Mouse (Mus musculus): ENCODE measurements around the gene Oard1.

Gene Oard1

DNA sequence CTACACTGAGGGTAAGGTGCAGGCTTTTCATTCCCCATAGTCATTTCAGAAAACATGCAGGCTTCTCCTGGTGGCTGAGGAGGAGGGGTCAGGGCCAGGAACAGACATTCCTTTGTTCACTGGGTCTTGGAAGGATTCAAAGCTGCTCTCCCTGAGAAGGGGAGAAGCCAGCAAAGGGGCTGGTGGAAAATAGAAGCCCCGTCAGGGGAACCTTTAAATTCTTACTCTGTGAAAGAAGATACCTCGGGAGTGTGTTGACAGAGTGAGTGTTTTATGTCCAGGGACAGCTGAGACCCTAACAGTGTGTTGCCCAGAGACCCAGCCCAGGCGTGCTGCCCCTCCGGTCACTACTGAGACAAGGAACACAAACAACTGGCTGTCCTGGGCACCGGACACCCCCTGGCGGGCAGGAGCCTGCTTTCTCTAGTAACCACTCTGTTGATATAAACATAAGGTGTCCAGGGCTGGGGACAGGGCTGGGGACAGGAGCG lies 27.7 kb downstream of the Oard1 start:
- no peak for DNase-seq

DNA sequence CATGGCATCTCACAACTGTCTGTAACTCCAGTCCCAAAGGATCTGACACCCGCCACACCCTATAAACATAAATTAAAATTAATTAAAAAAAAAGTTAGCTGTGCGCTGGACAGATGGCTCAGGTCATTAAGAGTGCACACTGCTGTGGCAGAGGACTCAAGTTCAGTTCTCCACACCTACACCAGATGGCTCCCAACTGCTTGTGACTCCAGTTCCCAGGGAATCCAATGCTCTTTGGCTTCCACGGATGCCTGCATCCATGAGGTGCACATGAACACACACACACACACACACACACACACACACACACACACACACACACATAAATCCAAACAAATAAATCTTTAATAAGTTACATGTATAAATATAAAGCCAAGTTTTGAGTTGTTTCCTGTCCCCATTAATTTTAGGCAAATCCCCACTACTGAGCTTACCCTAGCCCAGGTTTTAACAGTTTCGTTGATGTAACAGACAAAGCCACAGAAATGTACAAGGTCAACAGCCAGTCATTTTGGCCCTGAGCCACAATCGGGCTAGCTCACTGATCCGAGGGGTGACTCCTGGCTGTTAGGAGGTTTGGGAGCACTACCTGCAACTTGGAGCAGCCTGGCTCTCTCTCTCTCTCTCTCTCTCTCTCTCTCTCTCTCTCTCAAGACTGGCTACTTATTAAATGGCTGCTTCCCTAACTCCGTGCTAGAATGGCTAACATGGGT lies 33.1 kb downstream of the Oard1 start:
- DNase-seq, result no peak

DNA sequence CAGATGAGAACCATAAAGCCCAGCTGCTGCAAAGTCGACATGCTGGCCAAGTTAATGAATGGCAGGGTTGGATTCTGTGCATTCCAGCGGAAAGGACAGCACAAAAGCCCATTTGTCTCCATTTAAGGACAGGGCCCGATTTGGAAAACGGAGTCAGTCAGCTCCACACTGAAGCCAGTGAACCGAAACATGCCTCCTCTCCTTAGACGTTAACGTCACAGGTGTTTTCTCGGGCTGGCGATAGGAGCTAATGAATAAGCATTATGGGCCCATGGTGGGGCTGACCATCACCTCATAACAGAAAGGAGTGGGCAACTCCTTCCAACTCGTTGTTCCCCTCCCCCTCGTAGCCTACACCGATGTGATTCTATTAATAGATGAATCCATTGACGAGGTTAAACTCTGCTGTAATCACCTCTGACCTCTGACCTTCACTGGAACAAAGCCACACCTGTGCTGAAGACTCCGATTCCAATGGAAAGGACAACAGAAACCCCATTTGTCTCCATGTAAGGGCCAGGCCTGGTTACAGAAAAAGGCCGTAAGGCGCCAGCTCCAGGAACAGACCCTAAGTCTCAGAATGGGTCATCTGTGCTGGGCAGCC lies 33.8 kb downstream of the Oard1 start:
- DNase-seq, result no peak

DNA sequence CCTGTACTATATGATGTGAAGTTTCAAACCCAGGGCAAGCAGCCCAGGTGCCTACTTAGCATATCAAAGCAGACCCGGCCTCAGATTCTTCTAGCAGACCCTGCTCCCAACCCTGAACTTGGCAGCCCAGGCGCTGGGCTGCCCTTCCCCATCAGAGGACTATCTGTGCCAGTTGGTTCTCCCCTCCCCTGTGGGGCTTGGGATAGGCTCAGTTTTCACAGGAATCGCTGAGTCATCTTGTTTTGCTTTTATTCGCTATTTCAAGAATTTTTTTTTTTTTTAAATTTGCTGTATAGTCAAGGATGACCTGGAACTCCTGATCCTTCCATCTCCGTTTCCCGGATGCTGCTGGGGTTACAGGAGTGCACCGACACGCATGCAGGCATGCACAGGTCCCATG lies 37.9 kb downstream of the Oard1 start:
- no peak for DNase-seq

DNA sequence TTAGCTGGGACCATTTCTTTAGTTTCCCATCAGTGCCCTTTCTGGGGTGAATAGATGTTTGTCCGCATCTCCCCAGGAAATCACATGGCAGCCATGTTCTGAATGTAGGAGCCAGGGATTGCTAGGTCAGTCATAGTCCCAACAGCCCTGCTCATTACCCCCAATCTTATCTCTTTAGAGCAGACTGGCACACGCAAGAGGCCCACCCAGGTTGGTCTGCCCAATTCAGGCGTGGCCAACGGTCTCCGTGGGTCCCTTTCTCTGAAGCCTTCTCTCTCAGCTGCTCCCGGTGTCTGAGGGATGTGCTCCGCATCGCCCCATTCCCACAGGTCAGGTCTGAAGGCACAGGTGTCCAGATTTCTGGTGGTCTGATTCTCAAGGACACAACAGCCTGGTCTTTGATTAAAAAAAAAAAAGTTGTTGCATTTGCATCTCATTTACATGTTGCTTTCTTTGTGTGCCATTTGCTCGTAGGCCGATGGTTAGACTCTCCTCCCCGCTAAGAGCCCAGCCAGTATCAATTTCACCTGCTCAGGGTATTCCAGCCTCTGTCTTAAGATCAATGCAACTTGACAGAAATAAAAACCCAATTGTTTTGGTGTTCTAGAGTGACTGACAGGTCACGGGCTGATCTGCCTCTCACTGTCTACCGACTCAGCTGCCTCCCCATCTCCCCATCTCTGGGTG lies 41.0 kb downstream of the Oard1 start:
- no peak for DNase-seq

DNA sequence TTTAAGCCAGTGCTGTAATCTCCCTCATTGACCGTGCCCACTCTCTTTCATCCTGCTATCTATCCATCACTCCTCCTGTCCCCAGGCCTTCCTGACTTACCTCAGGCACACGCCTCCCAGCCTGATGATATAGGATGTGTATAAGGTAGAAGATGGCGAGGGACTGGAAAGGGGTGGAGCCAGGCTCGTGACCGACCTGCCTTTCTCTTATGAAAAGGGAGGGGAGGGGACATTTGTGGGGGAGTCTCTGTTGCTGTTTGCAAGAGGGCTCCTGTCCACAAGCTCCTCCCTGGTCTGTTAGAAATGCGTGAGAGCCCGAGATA lies 41.5 kb downstream of the Oard1 start, which contains the start of gene Tspo2:
Gene Tspo2, minus strand, starts transcription at position 170 of the 323 bp plus-strand sequence.
- no peak for DNase-seq

DNA sequence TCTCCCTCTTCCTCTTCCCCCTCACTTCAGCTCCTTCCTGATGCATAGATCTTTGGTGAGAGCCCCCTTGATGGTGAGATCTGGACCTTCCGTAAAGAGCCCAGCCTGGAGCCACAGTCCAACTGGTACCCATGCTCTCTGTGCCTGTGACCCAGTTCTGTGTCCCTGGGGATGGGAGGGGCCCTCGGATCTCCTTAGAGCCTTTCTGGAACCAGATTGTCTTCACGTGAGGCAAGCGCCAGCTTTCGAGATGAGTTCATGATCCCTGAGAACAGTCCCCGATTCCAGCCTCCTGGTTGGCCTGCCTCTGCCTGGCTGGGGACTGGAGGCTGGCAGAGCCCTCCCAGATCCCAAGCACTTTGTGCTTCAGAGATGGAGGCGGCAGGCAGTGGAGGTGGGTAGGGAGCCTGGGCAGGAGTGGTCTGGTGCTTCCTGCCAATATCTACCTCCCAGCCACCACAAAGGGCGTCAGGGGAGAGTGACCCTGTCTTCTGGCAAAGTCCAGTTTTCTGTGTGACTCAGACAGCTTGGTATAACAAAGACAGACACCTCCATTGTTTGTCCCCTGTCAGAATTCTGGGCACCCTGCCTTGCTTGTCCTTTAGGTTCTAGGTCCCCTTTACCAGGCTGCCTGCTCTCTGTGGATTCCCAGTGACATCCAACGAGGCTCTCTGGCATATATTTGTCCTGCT lies 42.1 kb downstream of the Oard1 start:
- DNase-seq, result no peak

DNA sequence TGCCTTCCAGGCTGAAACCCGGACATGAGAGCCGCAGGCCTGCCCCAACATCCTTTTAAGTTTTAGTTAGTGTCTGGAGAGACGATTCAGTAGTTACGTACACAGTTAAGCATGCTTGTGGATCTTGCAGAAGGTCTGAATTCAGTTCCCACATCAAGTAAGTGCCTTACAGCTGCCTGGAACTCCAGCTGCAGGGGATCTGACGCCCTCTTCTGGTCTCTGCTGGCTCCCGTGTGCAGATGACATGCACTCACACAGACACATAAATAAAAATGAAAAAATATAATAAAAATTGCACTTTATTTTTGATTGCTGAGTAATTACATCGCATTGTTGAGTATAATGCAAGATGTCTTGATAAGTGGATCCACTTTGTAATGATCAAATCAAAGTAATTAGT lies 43.7 kb downstream of the Oard1 start:
- no peak for DNase-seq

DNA sequence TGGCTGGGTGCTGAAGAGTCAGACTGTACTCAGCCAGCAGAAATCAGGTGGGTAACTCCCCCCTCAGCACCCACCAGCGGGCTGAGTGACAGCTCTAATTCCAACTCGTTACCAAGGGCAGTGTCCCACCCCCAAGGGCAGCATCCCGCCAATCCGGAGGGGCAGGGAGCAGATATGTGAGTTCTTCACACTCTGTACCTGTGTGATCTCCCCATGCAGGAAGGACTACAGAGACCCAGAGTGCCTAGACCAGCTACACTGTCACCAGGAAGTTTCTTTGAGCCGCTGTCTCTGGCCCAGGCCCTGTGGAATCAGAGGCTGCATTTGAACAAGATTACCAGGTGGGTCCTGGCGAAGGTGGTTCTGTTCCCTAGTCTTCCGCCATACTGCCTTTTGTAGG lies 44.4 kb downstream of the Oard1 start:
- DNase-seq, result no peak

DNA sequence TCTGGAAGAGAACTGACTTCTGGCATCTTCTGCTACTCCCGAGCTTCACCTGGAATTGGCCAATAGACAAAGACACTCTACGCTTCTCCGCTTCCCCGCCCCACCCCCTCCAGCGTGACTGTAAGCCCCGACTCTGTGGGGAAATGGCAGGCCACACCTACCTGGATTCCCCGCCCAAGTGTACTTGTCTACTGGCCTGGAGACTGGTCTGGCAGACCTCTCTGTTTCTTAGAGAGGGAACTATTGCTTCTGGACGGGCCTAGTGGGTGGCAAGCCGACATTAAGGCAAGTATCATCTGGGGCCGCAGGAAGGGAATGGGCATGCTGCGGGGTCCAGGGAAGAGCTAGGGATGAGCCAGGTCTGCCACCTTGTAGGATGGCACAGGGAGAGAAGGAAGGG lies 44.9 kb downstream of the Oard1 start, which contains the start of gene Unc5cl:
Gene Unc5cl, plus strand, starts transcription at position 214 of the 400 bp plus-strand sequence.
- DNase-seq, result no peak

DNA sequence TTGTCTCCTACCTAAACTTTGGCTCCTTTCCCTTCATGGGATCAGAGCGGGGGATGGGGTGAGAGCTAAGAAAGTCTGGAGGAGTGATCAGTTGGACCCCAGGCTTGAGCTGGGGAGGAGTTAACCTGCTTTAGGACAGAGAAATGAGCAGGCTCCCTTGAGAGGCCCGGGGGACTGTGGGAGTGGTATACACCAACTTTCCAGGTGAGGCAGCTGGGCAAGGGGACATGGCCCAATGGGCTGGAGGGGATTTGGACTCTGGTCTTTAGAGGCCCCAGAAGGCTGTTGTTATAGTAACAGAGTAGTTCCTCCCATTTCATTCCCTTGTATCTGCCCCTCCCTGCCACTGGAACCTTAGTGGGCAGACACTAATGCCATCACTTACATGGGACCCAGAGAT lies 46.1 kb downstream of the Oard1 start:
- no peak for DNase-seq

DNA sequence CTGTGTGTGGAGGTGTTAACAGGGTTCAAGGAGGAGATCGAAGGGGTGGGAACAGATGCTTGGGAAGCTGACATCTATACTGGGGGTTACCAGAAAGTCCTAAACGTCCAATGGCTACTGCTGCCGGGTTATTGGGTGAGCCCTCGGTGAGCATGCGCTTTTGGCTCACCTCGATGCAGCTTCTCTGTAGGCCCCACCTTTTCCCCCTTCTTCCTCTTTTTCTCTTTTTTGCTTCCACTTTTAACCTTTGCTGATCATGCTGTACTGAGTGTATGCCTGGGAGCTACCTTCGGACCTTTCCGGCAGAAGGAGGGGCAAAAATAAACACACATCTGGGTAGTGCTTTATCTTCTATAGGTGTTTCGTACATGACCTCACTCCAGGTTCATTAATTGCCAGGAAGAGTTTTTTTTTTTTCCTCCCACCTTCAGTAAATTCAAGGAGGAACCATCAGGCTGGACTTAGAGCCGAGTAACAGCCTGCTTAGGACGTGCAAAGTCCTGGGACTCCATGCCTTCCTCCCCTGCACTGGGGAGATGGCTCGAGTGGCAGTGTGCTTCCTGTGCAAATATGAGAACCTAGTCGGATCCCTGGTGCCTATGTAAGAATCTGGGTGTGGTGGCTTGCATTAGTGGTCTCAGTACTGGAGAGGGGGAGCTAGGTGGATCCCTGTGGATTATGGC lies 48.3 kb downstream of the Oard1 start:
- DNase-seq, result no peak

DNA sequence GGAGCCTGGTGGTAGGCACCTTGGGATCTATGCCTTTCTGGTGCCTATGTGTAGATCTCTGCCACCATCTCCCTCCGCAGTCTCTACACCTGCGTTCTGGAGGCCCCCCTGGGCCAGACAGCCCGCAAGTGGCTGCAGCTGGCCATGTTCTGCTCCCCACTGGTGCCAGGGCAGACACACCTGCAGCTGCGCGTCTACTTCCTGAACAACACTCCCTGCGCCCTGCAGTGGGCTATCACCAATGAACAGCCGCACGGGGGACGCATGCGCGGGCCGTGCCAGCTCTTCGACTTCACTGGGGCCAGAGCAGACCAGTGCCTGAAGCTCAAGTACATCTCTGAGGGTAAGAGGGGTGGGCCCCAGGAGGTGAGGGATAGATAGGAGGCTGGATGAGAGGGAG lies 52.3 kb downstream of the Oard1 start:
- no peak for DNase-seq

DNA sequence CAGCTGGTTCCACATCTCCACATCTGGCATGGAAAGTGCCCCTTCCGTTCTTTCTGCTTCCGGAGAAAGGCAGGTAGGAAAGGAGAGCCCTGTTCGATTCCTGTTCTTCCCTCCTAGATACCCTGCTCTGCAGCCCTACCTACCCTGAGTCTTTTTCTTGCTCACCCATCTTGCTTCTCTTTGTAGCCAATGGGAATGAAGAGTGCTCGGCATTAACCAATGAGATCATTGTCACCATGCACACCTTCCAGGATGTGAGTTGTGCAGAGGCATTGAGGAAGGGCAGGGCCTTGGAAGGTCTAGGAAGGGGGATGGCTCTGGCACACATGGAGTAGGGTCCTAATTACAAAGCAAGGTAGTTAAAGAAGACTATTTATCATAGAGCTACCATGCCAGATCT lies 53.6 kb downstream of the Oard1 start:
- DNase-seq, result no peak
